Mouse (Mus musculus): ENCODE results near the gene Psme1. TPM values are rescaled to one million over a fixed set of nuclear protein-coding genes. Genes with fewer than 3 reads are reported as not detected.
A peak's percentile ranks its signal among the peaks of the same experiment; 100 is the strongest.

Gene Psme1
- polyA plus RNA-seq, 1 experiment from 2014 or later: 152 TPM

DNA sequence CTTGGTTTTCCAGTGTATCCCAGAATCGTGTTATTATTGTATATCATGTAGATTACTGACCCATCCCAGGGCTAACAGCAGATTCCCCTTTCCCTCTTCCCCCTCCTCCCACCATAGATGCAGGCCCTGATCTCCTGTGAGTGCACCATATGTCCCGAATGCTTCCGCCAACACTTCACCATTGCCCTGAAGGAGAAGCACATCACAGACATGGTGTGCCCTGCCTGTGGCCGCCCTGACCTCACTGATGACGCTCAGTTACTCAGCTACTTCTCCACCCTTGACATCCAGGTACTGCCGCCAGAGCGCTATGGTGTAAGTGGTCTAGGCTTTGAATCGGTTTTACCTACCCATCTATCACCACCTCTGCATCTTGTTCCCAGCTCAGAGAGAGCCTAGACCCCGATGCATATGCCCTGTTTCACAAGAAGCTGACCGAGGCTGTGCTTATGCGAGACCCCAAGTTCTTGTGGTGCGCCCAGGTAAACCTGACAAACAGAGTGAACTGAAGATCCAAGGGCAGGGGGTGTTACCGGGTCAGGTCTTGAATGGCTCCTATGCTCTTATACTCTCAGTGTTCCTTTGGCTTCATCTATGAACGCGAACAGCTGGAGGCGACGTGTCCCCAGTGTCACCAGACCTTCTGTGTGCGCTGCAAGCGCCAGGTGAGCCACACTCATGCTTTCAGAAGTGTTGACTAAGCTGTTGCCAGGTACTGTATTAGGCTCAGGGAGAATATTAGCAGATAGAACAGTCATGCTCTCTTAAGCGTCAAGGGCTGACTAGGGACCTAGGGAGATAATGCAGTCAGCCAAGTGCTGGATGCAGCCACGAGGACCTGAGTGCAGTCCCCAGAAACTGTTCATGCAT is 20.8 kb downstream of the Psme1 start:
- DNase-seq (ENCODE audit: low spot score) (no peak), ATAC-seq (ENCODE audit: insufficient number of reproducible peaks, low FRiP score, low TSS enrichment, low read depth) (no peak)
- no peaks in the 10 kb centered on the region for H3K27me3 ChIP-seq (ENCODE audit: control insufficient read depth, insufficient read depth, low read length)
- no peaks in the 10 kb centered on the region for H3K9me3 ChIP-seq (ENCODE audit: control insufficient read depth, low read length)
- no peak overlapping the region for H3K4me3 ChIP-seq (ENCODE audit: low read depth, low read length)
- WGBS: 92% methylated on average over 21 of the region's 21 CpGs
- no peak overlapping the region for H3K4me2 ChIP-seq (ENCODE audit: low read depth, severe bottlenecking)
- H3K27ac ChIP-seq (replicated peaks; ENCODE audit: low read depth, low read length): no peak overlapping the region
- no peak overlapping the region for H3K9ac ChIP-seq (ENCODE audit: low read length)
- H3K36me3 ChIP-seq (ENCODE audit: control insufficient read depth, insufficient read depth, low read length): peaks cover 32% of the 10 kb centered on the region
- H3K4me1 ChIP-seq (ENCODE audit: control insufficient read depth, insufficient read depth, low read length): no peaks in the 10 kb centered on the region

GRCm38 (mm10) chr14:55603271-55603632 is 25.3 kb downstream of the Psme1 start, which contains the start of gene Irf9:
Gene Irf9 (plus strand): TSS chr14:55603571.
- peak within 1 kb of the TSS; percentile 10 for H3K4me3 ChIP-seq (ENCODE audit: low read depth, low read length)
- 82% methylated on average over 7 of the region's 7 CpGs for WGBS
- H3K36me3 ChIP-seq (ENCODE audit: control insufficient read depth, insufficient read depth, low read length): peaks cover 22% of the 10 kb centered on the region
- DNase-seq (ENCODE audit: low spot score): no peak
- H3K4me1 ChIP-seq (ENCODE audit: control insufficient read depth, insufficient read depth, low read length): no peaks in the 10 kb centered on the region
- H3K27me3 ChIP-seq (ENCODE audit: control insufficient read depth, insufficient read depth, low read length): no peaks in the 10 kb centered on the region
- 0 out of 2 replicates have a peak within 1 kb of the TSS, but pooled peaks have one; percentile 16 for H3K27ac ChIP-seq (replicated peaks; ENCODE audit: low read depth, low read length)
- peak within 1 kb of the TSS; percentile 38; the same call in 1 of the 2 replicates for H3K9ac ChIP-seq (ENCODE audit: low read length)
- peak within 1 kb of the TSS; percentile 32; the same call in 1 of the 2 replicates for H3K4me2 ChIP-seq (ENCODE audit: low read depth, severe bottlenecking)
- H3K9me3 ChIP-seq (ENCODE audit: control insufficient read depth, low read length): no peaks in the 10 kb centered on the region
- no peak for ATAC-seq (ENCODE audit: insufficient number of reproducible peaks, low FRiP score, low TSS enrichment, low read depth)

- Histone ChIP-seq H3K9me3 (ENCODE audit: control insufficient read depth, low read length) (no peaks in the 10 kb centered on the region), H3K4me3 (ENCODE audit: low read depth, low read length) (peak overlapping the region; percentile 10), H3K27ac (replicated peaks; ENCODE audit: low read depth, low read length) (0 out of 2 replicates have a peak overlapping the region, but pooled peaks have one; percentile 16), H3K27me3 (ENCODE audit: control insufficient read depth, insufficient read depth, low read length) (no peaks in the 10 kb centered on the region), H3K36me3 (ENCODE audit: control insufficient read depth, insufficient read depth, low read length) (peaks cover 23% of the 10 kb centered on the region), H3K9ac (ENCODE audit: low read length) (peak overlapping the region; percentile 38; the same call in 1 of the 2 replicates), H3K4me1 (ENCODE audit: control insufficient read depth, insufficient read depth, low read length) (no peaks in the 10 kb centered on the region), H3K4me2 (ENCODE audit: low read depth, severe bottlenecking) (peak overlapping the region; percentile 32; the same call in 1 of the 2 replicates)
- 13% methylated on average over 19 of the region's 19 CpGs for WGBS
- peak; percentile 81 for ATAC-seq (ENCODE audit: insufficient number of reproducible peaks, low FRiP score, low TSS enrichment, low read depth)
- peak; percentile 89 for DNase-seq (ENCODE audit: low spot score)
Observed at GRCm38 (mm10) chr14:55603633-55604576, 26.0 kb downstream of the Psme1 start.

GRCm38 (mm10) chr14:55604823-55605222 is 26.9 kb downstream of the Psme1 start:
- H3K36me3 ChIP-seq (ENCODE audit: control insufficient read depth, insufficient read depth, low read length): peaks cover 22% of the 10 kb centered on the region

DNA sequence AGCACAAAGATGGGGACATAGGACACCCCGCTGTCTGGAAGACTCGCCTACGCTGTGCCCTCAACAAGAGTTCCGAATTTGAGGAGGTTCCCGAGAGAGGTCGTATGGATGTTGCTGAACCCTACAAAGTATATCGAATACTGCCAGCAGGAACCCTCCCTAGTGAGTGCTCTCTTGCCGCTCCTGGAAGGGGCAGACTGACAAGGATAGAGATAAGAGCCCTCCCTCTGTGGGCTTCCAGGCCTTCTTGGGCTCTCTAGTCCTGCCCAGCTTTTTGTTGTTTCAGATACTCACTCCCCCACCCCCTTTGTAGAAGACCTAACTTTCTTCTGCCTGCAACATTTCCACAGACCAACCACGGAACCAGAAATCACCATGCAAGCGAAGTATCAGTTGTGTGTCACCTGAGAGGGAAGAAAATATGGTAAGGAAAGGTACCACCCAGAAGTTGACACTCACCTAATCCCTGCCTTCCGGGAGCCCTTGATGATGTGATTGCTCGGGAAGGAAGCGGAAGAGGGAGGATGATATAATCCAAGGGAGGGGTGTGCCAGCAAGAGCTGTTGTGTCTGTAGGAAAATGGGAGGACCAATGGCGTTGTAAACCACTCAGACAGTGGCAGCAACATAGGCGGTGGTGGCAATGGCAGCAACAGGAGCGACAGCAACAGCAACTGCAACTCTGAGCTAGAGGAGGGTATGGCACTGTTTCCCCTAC is 28.0 kb downstream of the Psme1 start:
- Histone ChIP-seq H3K9me3 (ENCODE audit: control insufficient read depth, low read length) (no peaks in the 10 kb centered on the region), H3K27me3 (ENCODE audit: control insufficient read depth, insufficient read depth, low read length) (no peaks in the 10 kb centered on the region), H3K4me1 (ENCODE audit: control insufficient read depth, insufficient read depth, low read length) (no peaks in the 10 kb centered on the region), H3K4me3 (ENCODE audit: low read depth, low read length) (no peak overlapping the region), H3K27ac (replicated peaks; ENCODE audit: low read depth, low read length) (no peak overlapping the region), H3K36me3 (ENCODE audit: control insufficient read depth, insufficient read depth, low read length) (peaks cover 16% of the 10 kb centered on the region), H3K4me2 (ENCODE audit: low read depth, severe bottlenecking) (no peak overlapping the region), H3K9ac (ENCODE audit: low read length) (no peak overlapping the region)
- 92% methylated on average over 16 of the region's 16 CpGs for WGBS
- ATAC-seq (ENCODE audit: insufficient number of reproducible peaks, low FRiP score, low TSS enrichment, low read depth) (no peak), DNase-seq (ENCODE audit: low spot score) (no peak)

More at GRCm38 (mm10) chr14:55604823-55605222, 26.9 kb downstream of the Psme1 start:
- H3K9me3 ChIP-seq (ENCODE audit: control insufficient read depth, low read length): no peaks in the 10 kb centered on the region
- no peaks in the 10 kb centered on the region for H3K4me1 ChIP-seq (ENCODE audit: control insufficient read depth, insufficient read depth, low read length)
- H3K4me3 ChIP-seq (ENCODE audit: low read depth, low read length): no peak overlapping the region
- H3K4me2 ChIP-seq (ENCODE audit: low read depth, severe bottlenecking): no peak overlapping the region
- no peaks in the 10 kb centered on the region for H3K27me3 ChIP-seq (ENCODE audit: control insufficient read depth, insufficient read depth, low read length)
- ATAC-seq (ENCODE audit: insufficient number of reproducible peaks, low FRiP score, low TSS enrichment, low read depth) (no peak), DNase-seq (ENCODE audit: low spot score) (no peak)
- H3K27ac ChIP-seq (replicated peaks; ENCODE audit: low read depth, low read length): no peak overlapping the region
- 91% methylated on average over 11 of the region's 11 CpGs for WGBS
- H3K9ac ChIP-seq (ENCODE audit: low read length): no peak overlapping the region

GRCm38 (mm10) chr14:55608339-55608738 is 30.4 kb downstream of the Psme1 start:
- 93% methylated on average over 6 of the region's 6 CpGs for WGBS
- Histone ChIP-seq H3K4me2 (ENCODE audit: low read depth, severe bottlenecking) (no peak overlapping the region), H3K27me3 (ENCODE audit: control insufficient read depth, insufficient read depth, low read length) (no peaks in the 10 kb centered on the region), H3K4me1 (ENCODE audit: control insufficient read depth, insufficient read depth, low read length) (no peaks in the 10 kb centered on the region), H3K9me3 (ENCODE audit: control insufficient read depth, low read length) (no peaks in the 10 kb centered on the region), H3K27ac (replicated peaks; ENCODE audit: low read depth, low read length) (no peak overlapping the region), H3K9ac (ENCODE audit: low read length) (no peak overlapping the region), H3K36me3 (ENCODE audit: control insufficient read depth, insufficient read depth, low read length) (peaks cover 7% of the 10 kb centered on the region), H3K4me3 (ENCODE audit: low read depth, low read length) (no peak overlapping the region)
- no peak for ATAC-seq (ENCODE audit: insufficient number of reproducible peaks, low FRiP score, low TSS enrichment, low read depth)
- no peak for DNase-seq (ENCODE audit: low spot score)

DNA sequence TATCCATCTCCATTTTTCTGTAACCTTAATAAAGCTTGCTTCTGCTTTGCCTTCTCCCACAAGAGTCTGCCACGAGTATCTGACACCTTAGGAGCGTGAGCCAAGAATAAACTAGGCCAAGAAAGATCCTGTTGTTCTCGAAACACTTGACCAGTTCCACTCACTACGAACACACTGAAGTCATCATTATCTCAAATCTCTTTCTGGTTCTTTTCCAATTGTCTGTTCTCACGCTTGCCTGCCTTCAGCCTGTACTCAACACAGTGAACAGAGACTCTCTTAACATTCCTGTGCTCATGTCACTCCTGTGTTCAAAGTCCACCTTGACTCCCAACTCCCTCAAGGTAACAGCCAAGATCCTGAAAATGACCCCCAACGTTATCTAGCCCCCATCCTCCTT is 35.4 kb downstream of the Psme1 start:
- ATAC-seq (ENCODE audit: insufficient number of reproducible peaks, low FRiP score, low TSS enrichment, low read depth): no peak
- H3K9me3 ChIP-seq (ENCODE audit: control insufficient read depth, low read length): no peaks in the 10 kb centered on the region
- no peak for DNase-seq (ENCODE audit: low spot score)

More for the DNA sequence above, 35.4 kb downstream of the Psme1 start:
- Histone ChIP-seq H3K9ac (ENCODE audit: low read length) (no peak overlapping the region), H3K27ac (replicated peaks; ENCODE audit: low read depth, low read length) (no peak overlapping the region), H3K27me3 (ENCODE audit: control insufficient read depth, insufficient read depth, low read length) (no peaks in the 10 kb centered on the region), H3K36me3 (ENCODE audit: control insufficient read depth, insufficient read depth, low read length) (peaks cover 6% of the 10 kb centered on the region), H3K4me2 (ENCODE audit: low read depth, severe bottlenecking) (no peak overlapping the region), H3K4me1 (ENCODE audit: control insufficient read depth, insufficient read depth, low read length) (no peaks in the 10 kb centered on the region), H3K4me3 (ENCODE audit: low read depth, low read length) (no peak overlapping the region)
- WGBS: 79% methylated on average over 6 of the region's 6 CpGs

Measured in limb, embryonic 11.5 days (tissue).